Mouse (Mus musculus) myocyte (in vitro differentiated cells): ENCODE data around the gene Gm20431.

Experiments
- E2F4 ChIP-seq: IDR thresholded peaks from one replicate; pipeline ENCODE4 v1.6.1; 2011; ENCODE audit warnings: mild to moderate bottlenecking, control low read depth, moderate library complexity; ENCODE audit not compliant: insufficient read depth
- MAX ChIP-seq: IDR thresholded peaks from one replicate; pipeline ENCODE4 v1.6.1; 2011; ENCODE audit warnings: low read depth, mild to moderate bottlenecking, control low read depth
- POLR2A ChIP-seq: IDR thresholded peaks from one replicate; pipeline ENCODE4 v1.6.1; 2011; ENCODE audit warnings: low read depth, mild to moderate bottlenecking, control low read depth, moderate library complexity; ENCODE audit not compliant: insufficient read length
- POLR2AphosphoS2 ChIP-seq: IDR thresholded peaks from one replicate; pipeline ENCODE4 v1.6.1; 2011; ENCODE audit warnings: low read depth, control low read depth; ENCODE audit not compliant: insufficient read length
- REST ChIP-seq: IDR thresholded peaks from one replicate; pipeline ENCODE4 v1.6.1; 2011; ENCODE audit warnings: mild to moderate bottlenecking, control low read depth, moderate library complexity; ENCODE audit not compliant: insufficient read depth, insufficient read length
- SRF ChIP-seq: IDR thresholded peaks from one replicate; pipeline ENCODE4 v1.6.1; 2011; ENCODE audit warnings: low read depth; ENCODE audit not compliant: control insufficient read depth, insufficient read length
- USF1 ChIP-seq: IDR thresholded peaks from one replicate; pipeline ENCODE4 v1.6.1; 2011; ENCODE audit warnings: low read depth, mild to moderate bottlenecking, control low read depth, moderate library complexity

- TF ChIP-seq POLR2AphosphoS2 = no peak
- TF ChIP-seq REST = no peak
- no peak for TF ChIP-seq POLR2A
- TF ChIP-seq USF1 = no peak
- no peak for TF ChIP-seq E2F4
- no peak for TF ChIP-seq MAX
- no peak for TF ChIP-seq SRF
Observed at GRCm38 (mm10) chr2:167571442-167572220, 89.7 kb downstream of the Gm20431 start.
